Mouse (Mus musculus): ENCODE data around the gene Nid1. TPM values are rescaled to one million over a fixed set of nuclear protein-coding genes. Genes with fewer than 3 reads are reported as not detected.
"Not testable (repeated sequence)": the region's sequence is repeated elsewhere in the genome, so short reads cannot be mapped to it uniquely, and the experiment has no call there.

Nid1 gene
- polyA plus RNA-seq, 1 experiment from 2014 or later: 69.6 TPM

DNA sequence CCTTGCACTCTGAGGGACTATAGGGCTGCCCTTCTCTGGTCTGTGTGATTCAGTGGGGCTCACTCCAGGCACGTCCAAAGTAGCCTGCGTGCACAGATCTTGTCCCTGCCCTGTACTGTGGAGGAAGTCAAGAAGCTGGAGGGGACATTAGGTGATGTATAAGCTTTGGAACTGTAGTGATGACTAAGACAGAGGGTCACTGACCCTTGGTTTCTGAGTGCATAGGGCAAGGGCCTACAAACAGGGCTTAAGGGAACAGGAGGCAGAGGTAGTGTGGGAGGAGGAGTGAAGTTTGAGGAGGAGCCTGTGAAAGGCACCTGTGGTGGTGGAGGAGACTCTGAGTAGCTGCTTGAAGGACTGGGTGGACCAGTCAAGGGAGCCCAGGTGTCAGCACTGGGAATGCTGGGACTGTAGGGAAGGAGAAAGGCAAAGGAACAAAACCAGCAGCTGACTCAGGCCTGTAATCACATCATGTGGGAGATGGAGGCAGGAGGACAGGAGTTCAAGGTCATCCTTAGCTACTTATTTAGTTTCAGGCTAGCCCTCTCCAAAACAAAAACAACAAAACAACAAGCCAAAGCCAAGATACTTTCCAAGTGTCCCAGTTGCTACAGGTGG lies 23.3 kb downstream of the Nid1 start:
- no peak overlapping the region for H3K9ac ChIP-seq
- no peaks in the 10 kb centered on the region for H3K27me3 ChIP-seq (replicated peaks)
- H3K4me3 ChIP-seq (replicated peaks): no peak overlapping the region
- no peaks in the 10 kb centered on the region for H3K9me3 ChIP-seq
- no peak for ATAC-seq
- H3K27ac ChIP-seq: no peak overlapping the region
- no peaks in the 10 kb centered on the region for H3K4me1 ChIP-seq (replicated peaks)
- H3K4me2 ChIP-seq (replicated peaks): no peak overlapping the region
- WGBS: 75% methylated on average over 2 of the region's 2 CpGs
- peaks cover 5% of the 10 kb centered on the region; the same call in 1 of the 2 replicates for H3K36me3 ChIP-seq

DNA sequence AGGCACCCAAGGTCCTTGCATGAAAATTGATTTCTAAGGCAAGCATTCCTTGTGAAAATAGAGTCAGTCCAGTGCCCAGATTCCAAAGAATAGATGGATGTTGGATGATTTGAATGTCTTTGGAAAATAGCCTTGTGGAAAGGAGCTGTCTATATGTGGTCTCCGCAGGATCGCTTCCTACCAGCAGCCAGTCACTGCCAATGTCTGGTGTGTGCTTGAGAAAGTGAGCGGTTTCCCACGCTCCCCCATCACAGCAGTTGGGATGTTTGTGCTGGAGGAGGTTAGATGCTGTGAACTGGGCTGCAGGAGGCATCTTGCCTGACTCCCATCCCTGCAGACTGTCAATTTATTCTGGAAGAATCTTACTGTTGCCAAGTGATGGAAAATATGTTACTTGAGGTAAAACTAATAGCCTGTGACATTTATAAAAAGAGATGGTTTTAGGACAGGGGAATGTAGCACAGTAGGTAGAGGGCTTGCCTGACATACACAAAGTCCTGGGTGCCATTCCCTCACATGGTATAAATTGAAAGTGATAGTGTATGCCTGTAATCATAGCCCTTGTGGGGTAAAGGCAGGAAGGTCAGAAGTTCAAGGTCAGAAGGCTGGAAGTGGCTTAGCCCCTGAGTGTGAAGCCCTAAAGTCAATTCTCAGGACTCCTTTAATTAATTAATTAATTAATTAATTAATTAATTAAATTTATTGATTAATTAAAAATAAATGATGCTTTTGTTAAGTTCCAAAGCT lies 24.3 kb downstream of the Nid1 start:
- Histone ChIP-seq H3K27me3 (replicated peaks) (no peaks in the 10 kb centered on the region), H3K4me1 (replicated peaks) (no peaks in the 10 kb centered on the region), H3K27ac (no peak overlapping the region), H3K4me2 (replicated peaks) (no peak overlapping the region), H3K36me3 (peaks cover 5% of the 10 kb centered on the region; the same call in 1 of the 2 replicates), H3K4me3 (replicated peaks) (no peak overlapping the region), H3K9me3 (no peaks in the 10 kb centered on the region), H3K9ac (no peak overlapping the region)
- 81% methylated on average over 4 of the region's 4 CpGs for WGBS
- no peak for ATAC-seq

DNA sequence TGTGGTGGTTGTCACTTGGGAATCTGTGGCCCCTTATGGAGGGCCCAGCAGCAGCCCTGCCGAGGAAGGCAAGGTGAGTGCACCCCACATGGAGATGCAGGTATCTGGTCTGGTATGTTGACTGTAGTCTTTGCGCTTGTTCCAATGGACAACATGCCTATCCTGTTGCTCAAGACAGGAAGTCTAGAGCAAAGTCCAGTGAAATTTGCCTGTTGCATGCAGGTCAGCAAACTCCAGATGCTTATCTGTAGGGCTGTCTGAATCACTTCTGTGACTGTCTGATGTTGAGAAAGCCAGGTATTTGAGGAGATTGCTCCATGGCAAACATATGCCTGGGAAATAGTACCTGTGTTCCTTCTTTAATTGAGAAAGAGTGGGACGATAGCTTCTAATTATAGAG lies 26.6 kb downstream of the Nid1 start:
- 85% methylated on average over 3 of the region's 3 CpGs for WGBS
- Histone ChIP-seq H3K4me3 (replicated peaks) (no peak overlapping the region), H3K4me2 (replicated peaks) (no peak overlapping the region), H3K9ac (no peak overlapping the region), H3K36me3 (peaks cover 5% of the 10 kb centered on the region; the same call in 1 of the 2 replicates), H3K9me3 (no peaks in the 10 kb centered on the region), H3K4me1 (replicated peaks) (no peaks in the 10 kb centered on the region), H3K27ac (no peak overlapping the region), H3K27me3 (replicated peaks) (no peaks in the 10 kb centered on the region)
- peak; percentile 31; the same call in 1 of the 2 replicates for ATAC-seq

GRCm38 (mm10) chr13:13467249-13467648 lies 29.9 kb downstream of the Nid1 start:
- ATAC-seq; H3K36me3 ChIP-seq; H3K4me2 ChIP-seq (replicated peaks): not testable (repeated sequence)

GRCm38 (mm10) chr13:13468513-13468912 lies 31.2 kb downstream of the Nid1 start:
- Histone ChIP-seq H3K27me3 (replicated peaks) (no peaks in the 10 kb centered on the region), H3K4me3 (replicated peaks) (no peak overlapping the region), H3K27ac (no peak overlapping the region), H3K4me1 (replicated peaks) (no peaks in the 10 kb centered on the region; the same call in 1 of the 2 replicates), H3K9ac (no peak overlapping the region), H3K9me3 (no peaks in the 10 kb centered on the region), H3K36me3 (peaks cover 5% of the 10 kb centered on the region; the same call in 1 of the 2 replicates), H3K4me2 (replicated peaks) (no peak overlapping the region)
- ATAC-seq: no peak
- WGBS: 95% methylated on average over 4 of the region's 4 CpGs

More at GRCm38 (mm10) chr13:13467249-13467648, 29.9 kb downstream of the Nid1 start:
- H3K27me3 ChIP-seq (replicated peaks); H3K9ac ChIP-seq; H3K4me3 ChIP-seq (replicated peaks); H3K4me1 ChIP-seq (replicated peaks); H3K9me3 ChIP-seq; H3K27ac ChIP-seq: not testable (repeated sequence)

DNA sequence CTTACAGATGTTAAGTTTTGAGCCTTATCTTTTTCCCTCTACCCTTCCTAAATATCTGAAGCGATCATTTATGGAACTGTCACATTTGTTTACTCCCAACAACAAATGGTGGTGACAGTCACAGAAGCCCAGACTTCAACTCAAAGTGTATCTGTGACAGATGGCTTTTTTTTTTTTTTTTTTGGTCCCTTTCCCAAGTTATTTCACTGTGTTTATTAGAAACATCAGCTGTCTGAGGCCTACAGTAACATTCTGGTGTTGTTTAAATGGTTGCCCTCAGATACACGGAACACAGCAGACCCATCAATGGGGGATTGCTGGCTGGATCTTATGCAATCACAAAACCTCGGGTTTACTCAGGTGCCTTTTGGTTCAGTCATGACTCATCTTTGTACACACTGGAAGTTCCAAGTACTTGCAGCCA lies 34.0 kb downstream of the Nid1 start:
- 0 out of 2 replicates have a peak, but pooled peaks have one; percentile 45 for ATAC-seq
- no peak overlapping the region for H3K27ac ChIP-seq
- no peak overlapping the region for H3K9ac ChIP-seq
- H3K9me3 ChIP-seq: no peaks in the 10 kb centered on the region
- H3K36me3 ChIP-seq: no peaks in the 10 kb centered on the region
- no peak overlapping the region for H3K4me3 ChIP-seq (replicated peaks)
- H3K4me1 ChIP-seq (replicated peaks): no peaks in the 10 kb centered on the region; the same call in 1 of the 2 replicates
- no peak overlapping the region for H3K4me2 ChIP-seq (replicated peaks)
- H3K27me3 ChIP-seq (replicated peaks): no peaks in the 10 kb centered on the region
- 57% methylated on average over 3 of the region's 3 CpGs for WGBS

- not testable (repeated sequence) for H3K36me3 ChIP-seq; H3K9me3 ChIP-seq; ATAC-seq; H3K27ac ChIP-seq; H3K27me3 ChIP-seq (replicated peaks); H3K9ac ChIP-seq; H3K4me3 ChIP-seq (replicated peaks); H3K4me1 ChIP-seq (replicated peaks); H3K4me2 ChIP-seq (replicated peaks)
- 64% methylated on average over 3 of the region's 3 CpGs for WGBS
Measured at GRCm38 (mm10) chr13:13474464-13474863, 37.1 kb downstream of the Nid1 start.

DNA sequence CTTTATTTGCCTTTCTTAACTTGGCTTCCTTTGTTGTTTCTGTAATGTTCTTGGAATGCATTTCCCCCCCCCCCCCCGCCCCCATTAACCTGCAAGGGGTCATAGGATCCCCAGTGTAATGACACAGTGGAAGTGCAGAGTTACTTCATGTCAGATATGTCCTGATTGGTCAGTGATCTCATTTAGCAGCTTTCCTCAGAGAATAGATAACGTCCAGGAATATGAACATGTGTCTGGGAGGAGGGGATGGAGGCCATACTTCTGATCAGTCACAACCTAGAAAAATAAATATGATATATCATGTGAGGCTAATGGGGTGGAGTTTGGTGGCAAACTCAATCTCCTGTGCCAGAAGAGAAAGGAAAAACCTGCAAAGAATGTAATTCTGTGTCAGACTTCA lies 37.6 kb downstream of the Nid1 start:
- WGBS: 45% methylated on average over 2 of the region's 2 CpGs
- ATAC-seq: no peak
- Histone ChIP-seq H3K27ac (no peak overlapping the region), H3K4me3 (replicated peaks) (no peak overlapping the region), H3K36me3 (no peaks in the 10 kb centered on the region; the same call in 1 of the 2 replicates), H3K4me2 (replicated peaks) (no peak overlapping the region), H3K27me3 (replicated peaks) (no peaks in the 10 kb centered on the region), H3K9ac (no peak overlapping the region), H3K4me1 (replicated peaks) (no peaks in the 10 kb centered on the region; the same call in 1 of the 2 replicates), H3K9me3 (no peaks in the 10 kb centered on the region)

- Histone ChIP-seq H3K27ac (no peak overlapping the region), H3K4me3 (replicated peaks) (no peak overlapping the region), H3K4me2 (replicated peaks) (no peak overlapping the region), H3K27me3 (replicated peaks) (no peaks in the 10 kb centered on the region), H3K9ac (no peak overlapping the region), H3K9me3 (no peaks in the 10 kb centered on the region), H3K36me3 (no peaks in the 10 kb centered on the region; the same call in 1 of the 2 replicates), H3K4me1 (replicated peaks) (no peaks in the 10 kb centered on the region; the same call in 1 of the 2 replicates)
- ATAC-seq: no peak
- WGBS: 91% methylated on average over 2 of the region's 2 CpGs
Measured at GRCm38 (mm10) chr13:13476568-13476967, 39.2 kb downstream of the Nid1 start.

- Histone ChIP-seq H3K27me3 (replicated peaks) (no peaks in the 10 kb centered on the region), H3K27ac (no peak overlapping the region), H3K4me3 (replicated peaks) (no peak overlapping the region), H3K4me1 (replicated peaks) (no peaks in the 10 kb centered on the region; the same call in 1 of the 2 replicates), H3K36me3 (no peaks in the 10 kb centered on the region; the same call in 1 of the 2 replicates), H3K4me2 (replicated peaks) (no peak overlapping the region), H3K9ac (no peak overlapping the region), H3K9me3 (no peaks in the 10 kb centered on the region)
- WGBS: 87% methylated on average over 2 of the region's 2 CpGs
- ATAC-seq: no peak
Measured at GRCm38 (mm10) chr13:13477046-13477445, 39.7 kb downstream of the Nid1 start.

GRCm38 (mm10) chr13:13479986-13480385 lies 42.6 kb downstream of the Nid1 start:
- Histone ChIP-seq H3K4me2 (replicated peaks) (no peak overlapping the region), H3K4me3 (replicated peaks) (no peak overlapping the region), H3K27me3 (replicated peaks) (no peaks in the 10 kb centered on the region), H3K36me3 (no peaks in the 10 kb centered on the region; the same call in 1 of the 2 replicates), H3K27ac (no peak overlapping the region), H3K4me1 (replicated peaks) (no peaks in the 10 kb centered on the region), H3K9ac (no peak overlapping the region), H3K9me3 (no peaks in the 10 kb centered on the region)
- WGBS: 15% methylated on average over 2 of the region's 2 CpGs
- ATAC-seq: peak; percentile 48; the same call in 1 of the 2 replicates

GRCm38 (mm10) chr13:13481033-13481432 lies 43.7 kb downstream of the Nid1 start:
- Histone ChIP-seq H3K9ac (no peak overlapping the region), H3K27ac (peak overlapping the region; percentile 3; the same call in 1 of the 2 replicates), H3K4me3 (replicated peaks) (no peak overlapping the region), H3K36me3 (no peaks in the 10 kb centered on the region; the same call in 1 of the 2 replicates), H3K9me3 (no peaks in the 10 kb centered on the region), H3K4me2 (replicated peaks) (no peak overlapping the region), H3K27me3 (replicated peaks) (no peaks in the 10 kb centered on the region), H3K4me1 (replicated peaks) (no peaks in the 10 kb centered on the region)
- ATAC-seq: peak; percentile 71
- 38% methylated on average over 5 of the region's 5 CpGs for WGBS
